Mouse (Mus musculus): ENCODE data around the gene Prrx2.

DNA sequence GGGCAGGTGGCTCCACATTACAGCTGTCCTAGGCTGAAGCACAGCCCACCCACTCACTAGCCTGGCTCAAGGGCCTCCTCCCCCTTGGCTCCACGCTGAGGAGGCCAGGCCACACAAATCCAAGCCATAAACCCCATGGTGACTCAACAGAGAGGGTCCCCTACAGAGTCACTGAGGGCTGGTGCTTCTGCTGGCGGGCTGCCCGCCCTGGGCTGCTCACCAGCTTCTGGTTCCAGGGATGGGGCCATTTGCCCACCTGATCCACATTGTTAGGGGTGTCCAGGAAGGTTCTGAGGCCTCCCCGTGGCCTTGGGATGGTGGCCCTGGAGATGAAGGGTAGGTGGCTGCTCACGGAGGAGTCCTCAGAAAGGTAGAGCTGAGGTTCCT is 38.9 kb upstream of the Prrx2 start:
- no peak for TF ChIP-seq POLR2A (IDR thresholded peaks at IDR 0.05; ENCODE audit: borderline replicate concordance, extremely low read depth, low read depth, low read length)
- TF ChIP-seq CTCF (IDR thresholded peaks at IDR 0.05; ENCODE audit: insufficient read depth, low read length) = no peak

Data from lung, adult 2 months (tissue).